Mouse (Mus musculus) myocyte (in vitro differentiated cells): ENCODE measurements at regions not wholly inside any gene's neighbourhood (a gene's known extent, or its start where the extent isn't known, plus 50 kb on each side); places are given as distances from the start of the nearest gene placed in this dataset.

Experiments
- H3K27me3 ChIP-seq: one replicate; pipeline ENCODE4 v1.6.1; 2011; ENCODE audit not compliant: control insufficient read depth, insufficient read depth, insufficient read length
- H3K36me3 ChIP-seq: one replicate; pipeline ENCODE4 v1.6.1; 2011; ENCODE audit not compliant: control insufficient read depth, insufficient read depth
- H3K4me2 ChIP-seq: one replicate; pipeline ENCODE4 v1.6.1; 2011; ENCODE audit warnings: low read depth, control low read depth
- H3K4me3 ChIP-seq: one replicate; pipeline ENCODE4 v1.5.1; 2011; ENCODE audit warnings: mild to moderate bottlenecking, control low read depth, moderate library complexity
- H3K79me2 ChIP-seq: one replicate; pipeline ENCODE4 v1.6.1; 2011; ENCODE audit not compliant: control insufficient read depth, insufficient read depth
- H3ac ChIP-seq: one replicate; pipeline ENCODE4 v1.6.1; 2011; ENCODE audit not compliant: control insufficient read depth, insufficient read length
- CEBPB ChIP-seq: IDR thresholded peaks from 2 replicates; pipeline ENCODE4 v1.6.1; 2011; ENCODE audit warnings: mild to moderate bottlenecking, moderate library complexity; ENCODE audit not compliant: poor library complexity, insufficient read depth, severe bottlenecking
- E2F4 ChIP-seq: IDR thresholded peaks from one replicate; pipeline ENCODE4 v1.6.1; 2011; ENCODE audit warnings: mild to moderate bottlenecking, control low read depth, moderate library complexity; ENCODE audit not compliant: insufficient read depth
- MAX ChIP-seq: IDR thresholded peaks from one replicate; pipeline ENCODE4 v1.6.1; 2011; ENCODE audit warnings: low read depth, mild to moderate bottlenecking, control low read depth
- MYOD1 ChIP-seq, 3 experiments: IDR thresholded peaks; one replicate each; pipeline ENCODE4 v1.6.1; 2011; ENCODE audit warnings: control low read depth in 2 of 3, low read depth in 2 of 3, mild to moderate bottlenecking in 2 of 3, moderate library complexity in 1 of 3; ENCODE audit not compliant: insufficient read length in 2 of 3, control insufficient read depth in 1 of 3
- MYOG ChIP-seq, 3 experiments: IDR thresholded peaks; one replicate each; pipeline ENCODE4 v1.6.1; 2011; ENCODE audit warnings: control low read depth in 2 of 3, low read depth in 2 of 3, mild to moderate bottlenecking in 2 of 3; ENCODE audit not compliant: insufficient read length in 2 of 3, control insufficient read depth in 1 of 3, insufficient read depth in 1 of 3
- POLR2A ChIP-seq: IDR thresholded peaks from one replicate; pipeline ENCODE4 v1.6.1; 2011; ENCODE audit warnings: low read depth, mild to moderate bottlenecking, control low read depth, moderate library complexity; ENCODE audit not compliant: insufficient read length
- POLR2AphosphoS2 ChIP-seq: IDR thresholded peaks from one replicate; pipeline ENCODE4 v1.6.1; 2011; ENCODE audit warnings: low read depth, control low read depth; ENCODE audit not compliant: insufficient read length
- REST ChIP-seq: IDR thresholded peaks from one replicate; pipeline ENCODE4 v1.6.1; 2011; ENCODE audit warnings: mild to moderate bottlenecking, control low read depth, moderate library complexity; ENCODE audit not compliant: insufficient read depth, insufficient read length
- SRF ChIP-seq: IDR thresholded peaks from one replicate; pipeline ENCODE4 v1.6.1; 2011; ENCODE audit warnings: low read depth; ENCODE audit not compliant: control insufficient read depth, insufficient read length
- TCF12 ChIP-seq: IDR thresholded peaks from one replicate; pipeline ENCODE4 v1.6.1; 2011; ENCODE audit warnings: mild to moderate bottlenecking, control low read depth; ENCODE audit not compliant: poor library complexity, insufficient read depth, severe bottlenecking
- TCF3 ChIP-seq: IDR thresholded peaks from one replicate; pipeline ENCODE4 v1.6.1; 2011; ENCODE audit warnings: low read depth, control low read depth; ENCODE audit not compliant: insufficient read length
- USF1 ChIP-seq: IDR thresholded peaks from one replicate; pipeline ENCODE4 v1.6.1; 2011; ENCODE audit warnings: low read depth, mild to moderate bottlenecking, control low read depth, moderate library complexity

DNA sequence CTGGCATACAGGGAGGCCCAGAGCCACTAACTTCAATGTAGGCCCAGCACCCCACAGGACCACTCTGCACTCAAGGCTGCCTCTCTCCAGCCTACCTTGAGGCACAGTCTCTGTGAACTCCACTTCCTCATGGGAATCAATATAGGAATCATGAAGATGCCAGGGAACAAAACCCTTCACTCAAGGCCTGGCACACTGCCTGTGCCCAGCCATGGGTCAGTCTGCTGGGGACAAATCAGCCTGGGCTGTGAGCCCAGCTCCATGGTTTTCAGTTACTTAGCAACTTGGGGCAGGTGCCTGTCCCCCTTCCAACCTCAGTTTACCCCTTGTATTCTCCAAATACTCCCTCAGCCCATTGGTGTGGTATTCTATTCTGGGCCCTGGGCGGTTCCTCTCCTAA is 119.6 kb downstream of the Cryba4 start:
- Histone ChIP-seq H3K36me3 (no peaks in the 10 kb centered on the region), H3K27me3 (peaks cover 49% of the 10 kb centered on the region), H3K4me2 (no peak overlapping the region), H3K4me3 (no peak overlapping the region), H3ac (no peak overlapping the region), H3K79me2 (no peaks in the 10 kb centered on the region)
- TF ChIP-seq POLR2A: no peak
- TF ChIP-seq MYOG (IDR thresholded peaks at IDR 0.05; ENCODE audit: control insufficient read depth in 1 of 3, insufficient read depth in 1 of 3, insufficient read length in 2 of 3, low read depth in 2 of 3): no peak
- no peak for TF ChIP-seq TCF3
- no peak for TF ChIP-seq MYOD1 (IDR thresholded peaks at IDR 0.05; ENCODE audit: control insufficient read depth in 1 of 3, insufficient read length in 2 of 3, low read depth in 2 of 3)
- TF ChIP-seq POLR2AphosphoS2: no peak
- no peak for TF ChIP-seq USF1
- no peak for TF ChIP-seq MAX
- TF ChIP-seq CEBPB: no peak
- no peak for TF ChIP-seq TCF12
- no peak for TF ChIP-seq E2F4
- no peak for TF ChIP-seq REST
- TF ChIP-seq SRF: no peak

DNA sequence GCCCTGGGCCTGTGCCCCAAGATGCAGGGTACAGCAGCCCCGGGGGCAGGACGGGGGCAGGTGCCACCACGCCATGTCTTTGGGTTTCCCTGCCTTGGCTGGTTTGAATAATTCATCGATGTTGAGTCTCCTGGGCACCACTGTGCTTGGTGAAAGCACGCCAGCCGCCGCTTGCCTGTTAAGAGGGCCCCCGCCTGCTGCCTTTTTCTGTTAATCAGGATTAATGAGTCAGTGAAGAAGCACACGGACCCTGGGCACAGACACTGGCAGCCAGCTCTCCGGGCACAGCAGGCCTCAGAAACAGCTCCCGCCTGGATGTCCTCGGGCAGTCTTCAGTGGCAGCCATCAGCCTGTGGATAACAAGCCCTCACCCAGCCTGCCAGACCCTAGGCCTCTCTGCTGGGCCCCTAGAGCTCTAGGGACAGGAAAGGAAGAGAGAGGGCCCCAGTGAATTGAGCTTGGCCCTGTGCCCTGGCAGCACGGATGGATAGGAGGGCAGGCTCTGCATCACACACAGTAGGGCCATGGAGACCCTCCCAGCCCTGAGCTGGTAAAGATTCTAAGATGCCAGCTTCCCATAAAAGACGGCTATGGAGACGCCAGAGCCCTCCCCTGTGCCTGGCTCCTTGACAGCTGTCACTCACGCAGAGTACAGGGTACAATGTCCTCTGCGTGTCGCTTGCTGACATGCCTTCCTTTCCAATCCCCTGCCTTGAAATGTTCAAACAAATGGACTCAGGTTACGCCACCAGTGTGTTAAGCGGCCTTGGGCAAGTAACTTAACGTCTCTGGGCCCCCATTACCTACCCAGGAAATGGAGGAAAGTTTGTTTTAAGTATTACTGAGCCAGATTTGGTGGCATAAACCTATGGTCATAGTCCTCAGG is 118.4 kb downstream of the Cryba4 start:
- no peak overlapping the region for H3K4me3 ChIP-seq
- H3K79me2 ChIP-seq: no peaks in the 10 kb centered on the region
- H3K36me3 ChIP-seq: no peaks in the 10 kb centered on the region
- H3K4me2 ChIP-seq: no peak overlapping the region
- H3K27me3 ChIP-seq: peaks cover 49% of the 10 kb centered on the region
- TF ChIP-seq CEBPB (no peak), TCF12 (no peak), SRF (no peak), POLR2AphosphoS2 (no peak), REST (no peak), TCF3 (no peak), USF1 (no peak), POLR2A (no peak), MYOG (IDR thresholded peaks at IDR 0.05; ENCODE audit: control insufficient read depth in 1 of 3, insufficient read depth in 1 of 3, insufficient read length in 2 of 3, low read depth in 2 of 3) (no peak), MYOD1 (IDR thresholded peaks at IDR 0.05; ENCODE audit: control insufficient read depth in 1 of 3, insufficient read length in 2 of 3, low read depth in 2 of 3) (no peak), E2F4 (no peak), MAX (no peak)
- H3ac ChIP-seq: no peak overlapping the region

DNA sequence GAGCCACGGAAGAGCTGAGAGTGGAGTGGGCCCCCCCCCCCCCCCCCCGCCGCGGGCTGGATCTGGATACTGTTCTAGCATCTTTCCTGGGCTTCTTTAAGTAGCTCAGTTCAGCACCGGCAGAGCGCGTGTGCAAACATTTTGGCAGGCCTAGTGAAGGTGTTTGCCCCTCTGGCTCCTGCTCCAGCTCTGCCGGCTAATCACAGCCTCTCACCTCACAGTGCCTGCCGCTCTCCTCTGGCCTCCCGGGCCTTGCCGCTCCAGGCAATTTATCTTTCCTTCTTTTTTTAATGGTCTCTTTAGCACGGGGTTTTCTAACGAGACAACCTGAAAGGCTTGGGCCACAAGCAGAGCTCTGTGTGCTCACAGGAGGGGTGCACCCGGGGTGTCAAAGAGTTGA is 115.7 kb downstream of the Cryba4 start:
- no peak for TF ChIP-seq POLR2A
- Histone ChIP-seq H3ac (no peak overlapping the region), H3K27me3 (peaks cover 46% of the 10 kb centered on the region), H3K4me3 (no peak overlapping the region), H3K79me2 (no peaks in the 10 kb centered on the region), H3K36me3 (no peaks in the 10 kb centered on the region), H3K4me2 (no peak overlapping the region)

DNA sequence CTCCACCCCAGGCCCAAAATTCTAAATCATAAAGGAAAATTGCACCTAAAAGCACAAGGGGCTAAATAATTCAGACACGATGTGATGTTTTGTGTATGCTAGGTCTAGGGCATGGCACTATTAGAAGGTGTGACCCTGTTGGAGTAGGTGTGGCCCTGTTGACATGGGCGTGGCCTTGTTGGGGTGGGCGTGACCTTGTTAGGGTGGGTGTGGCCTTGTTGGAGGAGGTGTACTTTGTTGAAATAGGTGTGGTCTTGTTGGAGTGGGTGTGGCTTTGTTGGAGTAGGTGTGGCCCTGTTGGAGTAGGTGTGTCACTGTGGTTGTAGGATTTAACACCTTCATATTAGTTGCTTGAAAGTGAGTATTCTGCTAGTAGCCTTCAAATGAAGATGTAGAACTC is 114.1 kb downstream of the Cryba4 start:
- no peak for TF ChIP-seq SRF
- TF ChIP-seq TCF12: no peak
- TF ChIP-seq MAX: no peak
- no peak for TF ChIP-seq POLR2A
- no peak for TF ChIP-seq TCF3
- TF ChIP-seq POLR2AphosphoS2: no peak
- TF ChIP-seq MYOD1 (IDR thresholded peaks at IDR 0.05; ENCODE audit: control insufficient read depth in 1 of 3, insufficient read length in 2 of 3, low read depth in 2 of 3): no peak
- no peak for TF ChIP-seq REST
- no peak for TF ChIP-seq E2F4
- TF ChIP-seq CEBPB: no peak
- TF ChIP-seq USF1: no peak
- TF ChIP-seq MYOG (IDR thresholded peaks at IDR 0.05; ENCODE audit: control insufficient read depth in 1 of 3, insufficient read depth in 1 of 3, insufficient read length in 2 of 3, low read depth in 2 of 3): no peak
- no peak overlapping the region for H3ac ChIP-seq
- no peak overlapping the region for H3K4me2 ChIP-seq
- no peaks in the 10 kb centered on the region for H3K79me2 ChIP-seq
- H3K4me3 ChIP-seq: no peak overlapping the region
- H3K36me3 ChIP-seq: no peaks in the 10 kb centered on the region
- peaks cover 35% of the 10 kb centered on the region for H3K27me3 ChIP-seq

DNA sequence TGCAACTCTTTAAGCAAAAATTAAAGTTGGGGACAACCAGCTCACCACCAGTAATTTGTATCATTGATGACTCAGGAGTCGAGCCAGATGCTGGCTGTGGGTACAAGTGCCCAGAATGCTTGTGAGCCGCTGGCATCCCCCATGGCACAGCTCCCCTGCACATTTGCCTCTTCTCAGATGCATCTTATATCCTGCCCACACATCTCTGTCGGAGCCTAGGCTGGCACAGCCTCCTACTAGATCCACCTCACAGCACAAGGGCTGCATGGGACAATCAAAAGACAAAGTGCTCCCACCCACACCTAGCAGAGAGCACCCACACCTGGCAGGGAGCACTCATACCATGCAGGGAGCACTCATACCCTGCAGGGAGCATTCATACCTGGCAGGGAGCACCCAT is 109.6 kb downstream of the Cryba4 start:
- Histone ChIP-seq H3ac (no peak overlapping the region), H3K36me3 (no peaks in the 10 kb centered on the region), H3K27me3 (peaks cover 22% of the 10 kb centered on the region), H3K4me2 (no peak overlapping the region), H3K79me2 (no peaks in the 10 kb centered on the region), H3K4me3 (no peak overlapping the region)
- TF ChIP-seq MYOG (IDR thresholded peaks at IDR 0.05; ENCODE audit: control insufficient read depth in 1 of 3, insufficient read depth in 1 of 3, insufficient read length in 2 of 3, low read depth in 2 of 3) (no peak), POLR2AphosphoS2 (no peak), SRF (no peak), USF1 (no peak), REST (no peak), E2F4 (no peak), CEBPB (no peak), TCF12 (no peak), POLR2A (no peak), MYOD1 (IDR thresholded peaks at IDR 0.05; ENCODE audit: control insufficient read depth in 1 of 3, insufficient read length in 2 of 3, low read depth in 2 of 3) (no peak), TCF3 (no peak), MAX (no peak)
